Mouse (Mus musculus) kidney, adult 9 months (tissue): ENCODE measurements around the gene Trim6.
"Not testable (repeated sequence)": the region's sequence is repeated elsewhere in the genome, so short reads cannot be mapped to it uniquely, and the experiment has no call there.

ENCODE experiments used
- DNase-seq: peaks from one replicate; pipeline ENCODE4 v3.0.0; 2022

Gene Trim6

GRCm38 (mm10) chr7:104218701-104219569, at the start of gene Trim6:
Gene Trim6, plus strand, starts transcription at chr7:104218793.
- peak; percentile 85 for DNase-seq

- DNase-seq: no peak
These were observed 48.9 kb upstream of the Trim6 start for GRCm38 (mm10) chr7:104169634-104170204.

- DNase-seq: no peak
These were observed 43.5 kb upstream of the Trim6 start for GRCm38 (mm10) chr7:104175085-104175484.

GRCm38 (mm10) chr7:104178422-104179054, 40.1 kb upstream of the Trim6 start:
- no peak for DNase-seq

- no peak for DNase-seq
These were observed 39.5 kb upstream of the Trim6 start for GRCm38 (mm10) chr7:104179074-104179473.

GRCm38 (mm10) chr7:104183292-104183691, 35.3 kb upstream of the Trim6 start, which contains the start of gene Olfr648:
Gene Olfr648, minus strand, starts transcription at chr7:104183392.
- no peak for DNase-seq

- no peak for DNase-seq
These were observed 27.3 kb upstream of the Trim6 start for GRCm38 (mm10) chr7:104191275-104191674.

GRCm38 (mm10) chr7:104195885-104196284, 22.7 kb upstream of the Trim6 start, which contains the start of gene Olfr649:
Gene Olfr649, minus strand, starts transcription at chr7:104195985.
- DNase-seq: no peak

GRCm38 (mm10) chr7:104199822-104200221, 18.8 kb upstream of the Trim6 start:
- DNase-seq: peak; percentile 79

GRCm38 (mm10) chr7:104206197-104206596, 12.4 kb upstream of the Trim6 start:
- no peak for DNase-seq

- DNase-seq: no peak
These were observed 2.5 kb upstream of the Trim6 start for GRCm38 (mm10) chr7:104216011-104216535.

GRCm38 (mm10) chr7:104217881-104218280, 712 bp upstream of the Trim6 start:
- DNase-seq: no peak

- DNase-seq: peak; percentile 38
These were observed 12.6 kb downstream of the Trim6 start for GRCm38 (mm10) chr7:104231203-104231602.

- no peak for DNase-seq
These were observed 22.3 kb downstream of the Trim6 start for GRCm38 (mm10) chr7:104240857-104241256.

GRCm38 (mm10) chr7:104243616-104244015, 25.0 kb downstream of the Trim6 start:
- no peak for DNase-seq

- peak; percentile 87 for DNase-seq
These were observed 25.9 kb downstream of the Trim6 start, which contains the start of gene Trim34a for GRCm38 (mm10) chr7:104244287-104245181. Gene Trim34a, plus strand, starts transcription at chr7:104244457.

GRCm38 (mm10) chr7:104260380-104260779, 41.8 kb downstream of the Trim6 start:
- not testable (repeated sequence) for DNase-seq

GRCm38 (mm10) chr7:104265335-104265734, 46.7 kb downstream of the Trim6 start:
- not testable (repeated sequence) for DNase-seq

GRCm38 (mm10) chr7:104279361-104279760, 60.8 kb downstream of the Trim6 start:
- DNase-seq: not testable (repeated sequence)
